Mouse (Mus musculus) right cerebral cortex, adult 18-20 months (tissue): ENCODE results near the gene Cabp2.
A peak's percentile ranks its signal among the peaks of the same experiment; 100 is the strongest.
"Not testable (repeated sequence)": the region's sequence is repeated elsewhere in the genome, so short reads cannot be mapped to it uniquely, and the experiment has no call there.

ENCODE experiments used
- DNase-seq: peaks from one replicate; pipeline ENCODE4 v3.0.0; 2022; ENCODE audit warnings: mixed read lengths

Gene Cabp2

GRCm38 (mm10) chr19:4081394-4081793 lies at the start of gene Cabp2:
TSS of gene Cabp2 (plus strand) at chr19:4081578.
- DNase-seq: no peak

- DNase-seq: no peak
Observed at GRCm38 (mm10) chr19:4032668-4033067, 48.7 kb upstream of the Cabp2 start.

GRCm38 (mm10) chr19:4033298-4033697 lies 48.1 kb upstream of the Cabp2 start:
- no peak for DNase-seq

GRCm38 (mm10) chr19:4033742-4034141 lies 47.6 kb upstream of the Cabp2 start:
- no peak for DNase-seq

GRCm38 (mm10) chr19:4036327-4037045 lies 44.9 kb upstream of the Cabp2 start:
- DNase-seq: no peak

- DNase-seq: not testable (repeated sequence)
Observed at GRCm38 (mm10) chr19:4037154-4037787, 44.1 kb upstream of the Cabp2 start.

- peak; percentile 92 for DNase-seq
Observed at GRCm38 (mm10) chr19:4037788-4038232, 43.6 kb upstream of the Cabp2 start, which contains the start of gene Gstp1. TSS of gene Gstp1 (minus strand) at chr19:4037985.

GRCm38 (mm10) chr19:4040941-4041340 lies 40.4 kb upstream of the Cabp2 start:
- not testable (repeated sequence) for DNase-seq

- DNase-seq: not testable (repeated sequence)
Observed at GRCm38 (mm10) chr19:4041500-4041899, 39.9 kb upstream of the Cabp2 start.

- DNase-seq: no peak
Observed at GRCm38 (mm10) chr19:4042124-4042523, 39.3 kb upstream of the Cabp2 start.

- DNase-seq: not testable (repeated sequence)
Observed at GRCm38 (mm10) chr19:4044109-4044508, 37.3 kb upstream of the Cabp2 start.

GRCm38 (mm10) chr19:4045966-4046865 lies 35.2 kb upstream of the Cabp2 start, which contains the start of gene Gstp2:
TSS of gene Gstp2 (minus strand) at chr19:4046023.
- DNase-seq: peak; percentile 91

GRCm38 (mm10) chr19:4046866-4047254 lies 34.5 kb upstream of the Cabp2 start:
- no peak for DNase-seq

- peak; percentile 63 for DNase-seq
Observed at GRCm38 (mm10) chr19:4047859-4048258, 33.5 kb upstream of the Cabp2 start.

- DNase-seq: not testable (repeated sequence)
Observed at GRCm38 (mm10) chr19:4049069-4049468, 32.3 kb upstream of the Cabp2 start.

GRCm38 (mm10) chr19:4051016-4051415 lies 30.4 kb upstream of the Cabp2 start:
- DNase-seq: no peak

- DNase-seq: no peak
Observed at GRCm38 (mm10) chr19:4051741-4052515, 29.4 kb upstream of the Cabp2 start.

- no peak for DNase-seq
Observed at GRCm38 (mm10) chr19:4052516-4053030, 28.8 kb upstream of the Cabp2 start.

- DNase-seq: no peak
Observed at GRCm38 (mm10) chr19:4054613-4055012, 26.8 kb upstream of the Cabp2 start.

GRCm38 (mm10) chr19:4055216-4055946 lies 26.0 kb upstream of the Cabp2 start:
- DNase-seq: no peak
